ENCODE assay signal across 12 mouse cellular contexts in the genomic region with DNA sequence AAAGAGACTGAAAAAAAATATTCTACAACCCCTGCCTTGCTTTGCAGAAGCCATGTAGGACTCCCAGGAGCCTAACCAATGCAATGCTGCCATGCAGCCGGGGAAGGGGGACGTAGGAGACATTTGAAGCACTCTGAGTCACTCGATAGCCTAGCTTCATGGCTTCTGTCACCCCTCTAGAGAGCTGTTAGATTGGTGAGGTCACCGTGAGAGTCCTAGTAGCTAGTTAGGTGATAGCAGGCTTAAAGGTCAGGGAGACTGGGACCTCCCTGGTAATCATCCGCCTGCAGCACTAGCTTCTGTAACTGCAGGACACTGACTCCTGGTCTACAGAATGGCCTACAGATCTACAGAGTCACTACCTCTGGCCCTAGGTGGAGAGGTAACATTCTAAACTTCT.
"Had no signal": no experiment of that assay in that cellular context is flagged by ENCODE, and none has a peak within 500 bp of the region (broad histone marks: within the 10 kb centered on the region; RNA-seq: fewer than 3 reads in every experiment).

No protein-coding gene starts in this region.

- H3K36me3 ChIP-seq: kidney, embryonic 15.5 days; liver, embryonic 13.5 days; midbrain, embryonic 13.5 days; neural tube, embryonic 13.5 days; stomach, embryonic 15.5 days had no signal

- H3K9me3 ChIP-seq: kidney, embryonic 15.5 days; liver, embryonic 13.5 days; midbrain, embryonic 13.5 days; neural tube, embryonic 13.5 days; stomach, embryonic 15.5 days had no signal

- H3K4me1 ChIP-seq: liver, embryonic 13.5 days had no signal

- H3K4me2 ChIP-seq: kidney, embryonic 15.5 days; liver, embryonic 13.5 days; midbrain, embryonic 13.5 days; neural tube, embryonic 13.5 days; stomach, embryonic 15.5 days had no signal

- H3K4me3 ChIP-seq: kidney, embryonic 15.5 days; left cerebral cortex, adult 2 months; liver, embryonic 13.5 days; midbrain, embryonic 13.5 days; myocyte; neural tube, embryonic 13.5 days; stomach, embryonic 15.5 days had no signal

- H3K9ac ChIP-seq: kidney, embryonic 15.5 days; liver, embryonic 13.5 days; midbrain, embryonic 13.5 days; neural tube, embryonic 13.5 days; stomach, embryonic 15.5 days had no signal

- H3K27me3 ChIP-seq: kidney, embryonic 15.5 days; liver, embryonic 13.5 days; midbrain, embryonic 13.5 days; neural tube, embryonic 13.5 days; stomach, embryonic 15.5 days had no signal

- DNase-seq: kidney, postnatal 36 days; liver, embryonic 13.5 days; lung, adult 2 months; lung, postnatal 14 days; spleen, adult 18-20 months; thymus, postnatal 25 days had no signal

- H3K27ac ChIP-seq: kidney, embryonic 15.5 days; left cerebral cortex, adult 2 months; liver, embryonic 13.5 days; midbrain, embryonic 13.5 days; stomach, embryonic 15.5 days had no signal
